Mouse (Mus musculus) adrenal gland, postnatal 25 days (tissue): ENCODE data around the gene Kin. TPM values are rescaled to one million over a fixed set of nuclear protein-coding genes. Genes with fewer than 3 reads are reported as not detected.

ENCODE experiments used
- DNase-seq: peaks from one replicate; pipeline ENCODE4 v3.0.0; 2021; ENCODE audit warnings: mixed read lengths
- long read RNA-seq: library from polyadenylated mRNA; stranded (forward); transcript quantifications from one replicate; pipeline ENCODE4 v2.0.0, GENCODE M21; 2021
- total RNA-seq: library from RNA; stranded (reverse); gene quantifications from 2 replicates; pipeline ENCODE4 v1.2.3, GENCODE M21; 2021

Kin gene
- 27.2 and 32.1 TPM in 2 replicates for total RNA-seq
- long read RNA-seq, transcript Kin-201 (5 exons, 1,472 nt), result major isoform, 6 of 9 reads
- long read RNA-seq, partial matches to known transcripts, result 2 of 9 reads
- long read RNA-seq, other reads (novel, unspliced or antisense), result 1 of 9 reads

- DNase-seq, result peak; percentile 96
These were observed at the start of gene Kin, which contains the start of gene Atp5c1 for GRCm38 (mm10) chr2:10080310-10081010. Gene Kin (plus strand): TSS chr2:10080593. Gene Atp5c1 (minus strand): TSS chr2:10080510.

- DNase-seq, result no peak
These were observed 46.7 kb upstream of the Kin start for GRCm38 (mm10) chr2:10033684-10034083.

GRCm38 (mm10) chr2:10034976-10035375 lies 45.4 kb upstream of the Kin start:
- DNase-seq, result no peak

GRCm38 (mm10) chr2:10047758-10048436 lies 32.5 kb upstream of the Kin start:
- DNase-seq, result peak; percentile 10

- peak; percentile 93 for DNase-seq
These were observed 31.9 kb upstream of the Kin start, which contains the start of gene Taf3 for GRCm38 (mm10) chr2:10048461-10048860. Gene Taf3 (minus strand): TSS chr2:10048596.

GRCm38 (mm10) chr2:10049456-10049855 lies 30.9 kb upstream of the Kin start:
- no peak for DNase-seq

- no peak for DNase-seq
These were observed 29.5 kb upstream of the Kin start for GRCm38 (mm10) chr2:10050878-10051277.

- no peak for DNase-seq
These were observed 28.4 kb upstream of the Kin start for GRCm38 (mm10) chr2:10051996-10052395.

- DNase-seq, result peak; percentile 28
These were observed 21.6 kb upstream of the Kin start for GRCm38 (mm10) chr2:10058836-10059235.

- no peak for DNase-seq
These were observed 8.6 kb upstream of the Kin start for GRCm38 (mm10) chr2:10071751-10072150.

- DNase-seq, result no peak
These were observed 5.9 kb upstream of the Kin start for GRCm38 (mm10) chr2:10074470-10074869.

GRCm38 (mm10) chr2:10076675-10077074 lies 3.7 kb upstream of the Kin start:
- no peak for DNase-seq

- no peak for DNase-seq
These were observed 566 bp upstream of the Kin start for GRCm38 (mm10) chr2:10079745-10080309.

GRCm38 (mm10) chr2:10081453-10082080 lies 1.2 kb downstream of the Kin start:
- no peak for DNase-seq

- DNase-seq, result no peak
These were observed 2.3 kb downstream of the Kin start for GRCm38 (mm10) chr2:10082737-10083136.

GRCm38 (mm10) chr2:10087256-10087850 lies 7.0 kb downstream of the Kin start:
- DNase-seq, result no peak

GRCm38 (mm10) chr2:10094327-10095100 lies 14.1 kb downstream of the Kin start:
- no peak for DNase-seq

GRCm38 (mm10) chr2:10098598-10099215 lies 18.3 kb downstream of the Kin start:
- DNase-seq, result peak; percentile 27

GRCm38 (mm10) chr2:10100471-10100870 lies 20.1 kb downstream of the Kin start:
- DNase-seq, result no peak

GRCm38 (mm10) chr2:10101180-10101579 lies 20.8 kb downstream of the Kin start:
- peak; percentile 50 for DNase-seq
